Mouse (Mus musculus): ENCODE measurements around the gene Zkscan7.

Gene Zkscan7

DNA sequence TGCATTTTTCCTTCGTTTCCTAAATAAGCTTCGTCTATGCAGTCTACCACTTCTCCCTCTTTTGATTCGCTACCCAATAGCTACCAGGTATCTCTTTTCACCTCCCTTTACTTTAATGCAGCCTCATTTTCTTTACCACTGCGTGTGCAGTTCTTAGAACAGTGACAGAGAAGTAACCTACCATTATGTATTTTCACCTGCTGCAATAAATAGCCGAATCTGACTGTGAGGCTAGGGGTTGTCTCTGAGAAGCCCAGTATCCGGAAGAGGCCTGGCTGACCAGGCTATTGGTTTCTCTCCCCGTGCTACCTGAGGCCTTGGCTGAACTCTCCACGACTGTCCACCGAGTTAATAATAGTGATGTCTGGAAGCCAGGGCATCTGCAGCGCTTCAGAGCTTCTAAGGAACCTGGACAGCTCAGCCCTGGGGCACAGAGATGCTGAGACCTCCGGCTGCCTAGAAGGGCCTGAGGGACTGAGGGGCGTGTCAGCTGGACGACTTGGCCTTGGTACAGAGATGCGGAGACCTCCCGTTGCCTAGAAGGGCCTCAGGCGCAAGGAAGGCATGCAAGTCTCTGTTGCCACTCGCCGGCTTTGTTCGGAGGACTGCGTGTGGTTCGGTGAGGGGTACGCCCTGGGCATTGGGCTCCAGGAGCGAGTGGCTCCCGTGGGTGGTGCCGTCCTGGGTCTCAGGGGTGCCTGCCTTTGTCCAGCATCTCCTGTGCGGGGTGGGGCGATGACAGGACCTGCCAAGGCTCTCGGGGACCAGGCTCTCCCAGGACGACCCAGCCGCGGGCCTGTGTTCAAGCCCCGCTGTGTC is 17.4 kb downstream of the Zkscan7 start:
- DNase-seq (ENCODE audit: low read depth, low spot score): peak; percentile 86

DNA sequence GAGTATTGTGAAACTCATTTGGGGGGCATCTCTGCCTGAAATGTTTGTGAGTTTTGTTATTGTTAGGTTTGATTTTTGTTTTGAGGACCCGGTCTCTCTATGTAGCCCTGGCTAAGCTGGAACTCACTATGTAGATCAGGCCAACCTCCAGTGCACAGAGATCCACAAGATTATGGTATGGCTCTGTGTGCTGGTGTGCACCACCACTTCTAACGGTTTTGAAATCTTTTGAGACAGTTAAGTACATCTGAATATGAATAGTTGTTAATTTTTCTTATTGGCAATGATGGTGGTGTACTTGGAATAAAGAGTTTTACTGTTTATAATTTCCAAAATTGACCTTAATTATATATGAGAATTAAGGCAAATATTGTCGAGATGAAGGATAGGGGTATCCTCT is 37.0 kb downstream of the Zkscan7 start:
- no peak for DNase-seq (ENCODE audit: low read depth, low spot score)

DNA sequence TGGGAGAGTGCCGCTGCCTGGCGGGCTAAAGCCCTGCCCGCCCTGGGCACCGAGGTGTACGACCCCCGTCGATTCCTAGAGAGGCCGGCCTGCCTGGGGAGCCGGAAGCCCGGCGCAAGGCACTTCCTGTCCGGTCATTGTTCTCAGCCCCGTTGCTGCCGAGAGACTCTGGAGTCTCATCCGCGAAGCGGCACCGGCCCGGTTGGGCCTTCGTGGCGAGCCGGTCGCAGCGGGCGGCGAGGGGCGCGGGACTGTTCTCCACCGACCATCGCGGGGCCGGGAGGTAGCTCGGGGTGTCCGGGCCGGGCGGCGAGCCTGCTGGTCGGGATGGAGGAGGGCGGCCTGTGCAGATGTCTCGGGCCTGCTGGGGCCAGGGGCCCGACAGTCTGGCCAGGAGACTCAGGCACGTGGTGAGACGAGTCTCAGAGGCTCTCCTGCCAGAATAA is 37.5 kb downstream of the Zkscan7 start, which contains the start of gene Zfp105:
Gene Zfp105, plus strand, starts transcription at position 137 of the 446 bp plus-strand sequence.
- DNase-seq (ENCODE audit: low read depth, low spot score): peak; percentile 74

DNA sequence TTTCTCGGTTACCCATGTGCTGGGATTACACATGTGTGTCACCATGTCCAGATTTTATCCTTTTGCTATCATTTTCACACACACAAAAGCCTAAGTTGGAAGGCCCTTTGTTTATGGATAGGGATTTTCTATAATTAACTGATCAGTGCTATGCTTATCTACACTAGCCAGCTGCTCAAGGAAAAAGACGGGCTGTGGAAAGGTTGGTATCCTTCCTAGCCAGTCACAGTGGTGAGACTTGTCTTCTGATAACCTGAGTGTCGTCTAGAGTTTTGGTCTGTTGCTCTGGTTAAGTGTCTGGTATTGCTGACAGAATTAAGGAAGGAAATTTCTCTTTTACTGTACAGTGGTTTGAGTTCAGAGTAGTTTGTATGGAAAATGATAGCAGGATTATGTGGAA is 43.4 kb downstream of the Zkscan7 start:
- DNase-seq (ENCODE audit: low read depth, low spot score): no peak
